Mouse (Mus musculus): Measurements from ENCODE around the gene Arhgap17. TPM values are rescaled to one million over a fixed set of nuclear protein-coding genes. Genes with fewer than 3 reads are reported as not detected.

The Arhgap17 gene
- polyA plus RNA-seq, 1 experiment from 2014 or later = 26.1 TPM

DNA sequence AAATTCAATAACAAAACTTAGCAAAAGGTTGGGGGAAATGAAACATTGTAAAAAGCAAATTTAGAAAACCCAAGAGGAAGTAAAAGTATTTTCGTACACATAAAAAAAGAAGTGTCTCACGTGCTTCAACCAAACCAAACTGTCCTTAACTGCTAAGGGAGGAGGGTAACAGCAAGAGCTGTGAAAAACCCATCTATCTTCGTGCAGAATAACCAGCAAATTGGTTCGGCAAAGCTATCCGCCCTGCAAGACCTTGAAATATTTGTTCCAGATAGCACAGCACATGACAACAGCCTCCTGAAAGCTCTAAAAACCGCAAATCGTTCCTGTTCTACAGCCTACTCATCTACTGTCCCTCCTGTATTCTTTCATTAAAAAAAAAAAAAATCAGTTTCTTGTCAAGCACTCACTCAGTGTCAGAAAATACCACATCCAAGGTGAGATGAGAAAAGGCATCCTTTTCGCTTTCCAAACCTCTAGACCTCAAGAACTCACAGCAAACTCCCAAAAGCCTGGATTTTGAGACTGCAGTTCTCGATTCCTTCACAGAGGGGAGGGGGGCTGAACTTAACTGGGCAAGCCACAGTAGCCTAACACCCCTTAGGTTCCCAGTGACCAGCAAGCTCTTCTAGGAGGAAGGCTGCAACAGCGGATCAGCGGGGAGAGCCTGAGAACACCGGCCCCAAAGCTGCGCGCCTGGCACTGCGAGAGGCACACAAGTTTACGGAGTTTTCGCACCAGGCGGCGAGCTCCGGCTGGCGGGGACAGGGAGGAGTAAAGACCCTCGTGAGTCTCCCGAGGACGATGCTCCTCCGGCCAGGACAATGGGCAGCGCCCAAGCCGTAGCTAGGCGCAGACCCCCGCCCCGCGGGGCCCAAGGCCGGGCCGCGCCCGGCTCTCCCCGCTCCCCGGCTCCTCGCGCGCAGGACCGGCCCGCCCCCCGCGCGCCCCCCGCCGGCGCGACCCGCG, 653 bp downstream of the Arhgap17 start:
- DNase-seq = peak; percentile 68
- Histone ChIP-seq H3K4me1 (ENCODE audit: insufficient read depth) (peaks cover 6% of the 10 kb centered on the region; the same call in 1 of the 2 replicates), H3K36me3 (ENCODE audit: insufficient read depth) (no peaks in the 10 kb centered on the region), H3K4me3 (ENCODE audit: low read depth, low read length) (peak overlapping the region; percentile 85), H3K9me3 (ENCODE audit: low read depth, low read length) (no peaks in the 10 kb centered on the region), H3K27me3 (ENCODE audit: insufficient read depth, low read length) (no peaks in the 10 kb centered on the region), H3K27ac (ENCODE audit: low read depth) (peak overlapping the region; percentile 84), H3K9ac (peak overlapping the region; percentile 88), H3K4me2 (peak overlapping the region; percentile 87)
- no peak for TF ChIP-seq CTCF (IDR thresholded peaks at IDR 0.05; ENCODE audit: low read depth)
- peak; percentile 68 for ATAC-seq (ENCODE audit: insufficient read depth)
- 2% methylated on average over 46 of the region's 51 CpGs for WGBS

DNA sequence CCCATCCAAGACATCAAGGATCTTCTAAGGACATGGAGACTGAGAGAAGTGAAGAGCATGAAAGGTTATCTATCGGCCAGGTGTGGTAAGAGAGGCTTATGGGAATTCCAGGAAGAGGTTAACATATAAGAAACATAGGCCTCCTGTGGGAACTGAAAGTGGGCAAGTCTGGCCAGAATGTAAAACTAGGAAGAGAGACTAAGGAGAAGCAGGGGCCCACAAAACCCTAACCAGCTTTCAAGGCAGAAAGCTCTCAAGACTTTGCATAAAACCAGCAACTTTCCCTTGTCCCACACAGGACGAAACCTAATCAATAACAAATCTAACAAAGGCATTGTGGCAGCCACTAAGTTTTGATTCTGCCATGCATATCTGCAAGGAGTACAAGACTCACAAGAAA, 1.5 kb downstream of the Arhgap17 start:
- DNase-seq (no peak), ATAC-seq (ENCODE audit: insufficient read depth) (no peak)
- no peak for TF ChIP-seq CTCF (IDR thresholded peaks at IDR 0.05; ENCODE audit: low read depth)
- Histone ChIP-seq H3K4me3 (ENCODE audit: low read depth, low read length) (peak overlapping the region; percentile 85), H3K27ac (ENCODE audit: low read depth) (no peak overlapping the region), H3K9me3 (ENCODE audit: low read depth, low read length) (no peaks in the 10 kb centered on the region), H3K9ac (peak overlapping the region; percentile 88; the same call in 1 of the 2 replicates), H3K4me2 (peak overlapping the region; percentile 87), H3K36me3 (ENCODE audit: insufficient read depth) (no peaks in the 10 kb centered on the region), H3K4me1 (ENCODE audit: insufficient read depth) (peaks cover 6% of the 10 kb centered on the region; the same call in 1 of the 2 replicates), H3K27me3 (ENCODE audit: insufficient read depth, low read length) (no peaks in the 10 kb centered on the region)
- 78% methylated on average over 2 of the region's 2 CpGs for WGBS

DNA sequence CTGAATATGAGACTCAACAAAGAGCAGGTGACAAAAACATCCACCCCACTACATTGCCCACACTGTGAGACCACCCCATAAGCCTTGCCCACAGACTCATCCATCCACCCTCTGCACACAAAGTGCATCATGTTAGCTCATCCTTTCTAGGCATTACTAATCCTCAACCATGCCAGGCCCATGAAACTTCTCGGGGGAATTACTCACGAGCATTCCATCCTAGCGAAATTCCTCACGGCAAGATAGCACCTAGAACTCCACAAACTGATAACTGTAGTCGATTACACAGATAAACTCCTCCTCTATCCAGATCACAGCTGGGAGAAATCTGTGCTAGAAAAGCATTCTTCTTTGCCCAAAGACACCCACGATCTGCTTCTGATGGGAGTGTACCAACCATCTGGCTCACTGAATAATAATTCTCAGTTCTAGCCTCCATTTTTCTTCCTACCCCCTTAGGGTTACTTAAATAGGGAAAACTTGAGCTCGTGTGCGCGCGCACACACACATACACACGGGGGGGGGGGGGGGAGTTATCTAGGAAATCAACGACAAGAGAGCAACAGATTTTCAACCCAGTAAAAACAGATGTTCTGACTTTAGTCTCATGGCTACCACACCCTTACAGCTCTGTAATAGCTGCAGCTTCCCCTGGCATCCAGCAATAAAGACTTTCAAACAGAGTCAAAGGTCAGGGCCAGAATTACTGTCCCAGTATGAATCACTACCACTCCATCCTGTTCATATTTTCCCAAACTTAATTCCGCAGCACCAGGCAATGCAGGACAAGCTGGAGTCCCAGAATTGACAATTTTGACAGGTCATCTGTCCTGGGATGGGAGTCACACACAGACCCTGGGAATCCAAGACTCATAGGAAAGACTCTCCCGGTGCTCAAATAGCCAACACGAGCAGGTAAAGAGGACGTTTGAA, 2.2 kb downstream of the Arhgap17 start:
- H3K9me3 ChIP-seq (ENCODE audit: low read depth, low read length) = no peaks in the 10 kb centered on the region
- 0 out of 2 replicates have a peak overlapping the region, but pooled peaks have one; percentile 88 for H3K9ac ChIP-seq
- DNase-seq (no peak), ATAC-seq (ENCODE audit: insufficient read depth) (no peak)
- no peak overlapping the region for H3K27ac ChIP-seq (ENCODE audit: low read depth)
- no peak for TF ChIP-seq CTCF (IDR thresholded peaks at IDR 0.05; ENCODE audit: low read depth)
- H3K27me3 ChIP-seq (ENCODE audit: insufficient read depth, low read length) = no peaks in the 10 kb centered on the region
- peak overlapping the region; percentile 87 for H3K4me2 ChIP-seq
- no peaks in the 10 kb centered on the region for H3K36me3 ChIP-seq (ENCODE audit: insufficient read depth)
- 71% methylated on average over 16 of the region's 16 CpGs for WGBS
- H3K4me3 ChIP-seq (ENCODE audit: low read depth, low read length) = peak overlapping the region; percentile 10
- H3K4me1 ChIP-seq (ENCODE audit: insufficient read depth) = peaks cover 6% of the 10 kb centered on the region; the same call in 1 of the 2 replicates

DNA sequence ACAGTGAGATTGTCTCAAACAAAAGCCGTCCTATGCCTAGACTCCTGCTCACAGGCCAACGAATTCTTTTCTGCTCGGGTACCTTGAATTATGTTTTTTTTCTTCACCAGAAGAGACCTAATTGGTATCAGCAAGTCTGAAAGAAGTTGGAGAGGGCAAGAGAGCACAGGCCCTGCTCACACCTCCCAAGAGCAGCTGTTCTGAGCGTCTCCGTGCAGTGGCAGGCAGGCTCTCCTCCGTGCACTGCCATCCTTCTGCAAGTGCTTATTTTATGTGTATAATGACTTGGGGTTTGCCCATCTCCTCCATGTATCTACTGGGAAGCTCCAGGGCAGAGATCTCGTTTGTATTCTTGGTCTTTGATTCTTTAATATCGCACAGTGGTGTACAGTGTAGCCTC, 2.9 kb downstream of the Arhgap17 start:
- 79% methylated on average over 8 of the region's 8 CpGs for WGBS
- no peak overlapping the region for H3K4me2 ChIP-seq

DNA sequence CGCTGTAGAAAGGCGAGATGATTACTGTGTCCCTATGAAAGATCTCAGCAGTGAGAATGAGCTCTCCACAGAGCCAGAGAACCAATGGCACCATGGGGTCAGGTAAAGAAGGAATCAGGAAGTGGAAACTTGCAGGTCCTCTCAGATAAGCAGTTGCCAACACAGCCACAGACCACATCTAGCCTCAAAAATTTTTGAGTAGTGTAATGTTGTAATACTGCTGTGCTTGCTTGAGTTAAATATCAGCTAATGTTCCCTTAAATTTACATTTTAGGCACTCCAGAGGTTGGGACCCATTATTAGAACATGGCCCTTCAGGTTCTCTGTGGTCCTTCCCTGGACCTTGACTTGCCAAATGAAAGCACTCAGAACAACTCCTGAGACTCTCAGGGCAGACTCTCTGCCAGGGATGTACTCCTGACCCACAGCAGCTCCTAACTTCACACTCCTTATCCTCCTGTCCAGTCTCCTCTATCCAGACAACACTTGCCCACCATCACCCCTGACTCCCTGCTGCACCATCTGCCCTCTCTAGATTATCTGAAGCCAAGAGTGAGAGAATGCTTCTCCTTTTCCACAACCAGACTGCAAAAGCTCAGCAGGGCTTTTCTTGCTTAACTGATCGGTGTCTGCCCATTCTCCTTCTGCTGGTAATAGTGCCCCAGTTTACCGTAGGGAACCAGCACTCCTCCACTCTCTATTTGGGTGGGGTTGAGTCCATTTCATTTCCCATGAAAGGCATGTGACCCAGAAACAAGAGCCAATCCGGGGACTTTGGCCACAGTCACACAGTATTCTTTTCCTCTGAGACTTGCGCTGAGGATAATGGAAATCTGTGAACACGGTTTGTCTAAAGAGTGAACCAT, 3.6 kb downstream of the Arhgap17 start:
- H3K4me2 ChIP-seq = no peak overlapping the region
- H3K27ac ChIP-seq (ENCODE audit: low read depth) = no peak overlapping the region
- no peak overlapping the region for H3K9ac ChIP-seq
- no peaks in the 10 kb centered on the region for H3K27me3 ChIP-seq (ENCODE audit: insufficient read depth, low read length)
- H3K4me1 ChIP-seq (ENCODE audit: insufficient read depth) = peaks cover 6% of the 10 kb centered on the region; the same call in 1 of the 2 replicates
- 83% methylated on average over 7 of the region's 7 CpGs for WGBS
- ATAC-seq (ENCODE audit: insufficient read depth) = no peak
- H3K36me3 ChIP-seq (ENCODE audit: insufficient read depth) = no peaks in the 10 kb centered on the region
- H3K9me3 ChIP-seq (ENCODE audit: low read depth, low read length) = no peaks in the 10 kb centered on the region
- TF ChIP-seq CTCF (IDR thresholded peaks at IDR 0.05; ENCODE audit: low read depth) = no peak
- DNase-seq = no peak
- H3K4me3 ChIP-seq (ENCODE audit: low read depth, low read length) = no peak overlapping the region

More for the DNA sequence above, 2.9 kb downstream of the Arhgap17 start:
- peaks cover 6% of the 10 kb centered on the region; the same call in 1 of the 2 replicates for H3K4me1 ChIP-seq (ENCODE audit: insufficient read depth)
- no peak overlapping the region for H3K9ac ChIP-seq
- no peak for TF ChIP-seq CTCF (IDR thresholded peaks at IDR 0.05; ENCODE audit: low read depth)
- no peaks in the 10 kb centered on the region for H3K27me3 ChIP-seq (ENCODE audit: insufficient read depth, low read length)
- H3K4me3 ChIP-seq (ENCODE audit: low read depth, low read length) = no peak overlapping the region
- no peak for ATAC-seq (ENCODE audit: insufficient read depth)
- H3K36me3 ChIP-seq (ENCODE audit: insufficient read depth) = no peaks in the 10 kb centered on the region
- DNase-seq = no peak
- no peak overlapping the region for H3K27ac ChIP-seq (ENCODE audit: low read depth)
- H3K9me3 ChIP-seq (ENCODE audit: low read depth, low read length) = no peaks in the 10 kb centered on the region

DNA sequence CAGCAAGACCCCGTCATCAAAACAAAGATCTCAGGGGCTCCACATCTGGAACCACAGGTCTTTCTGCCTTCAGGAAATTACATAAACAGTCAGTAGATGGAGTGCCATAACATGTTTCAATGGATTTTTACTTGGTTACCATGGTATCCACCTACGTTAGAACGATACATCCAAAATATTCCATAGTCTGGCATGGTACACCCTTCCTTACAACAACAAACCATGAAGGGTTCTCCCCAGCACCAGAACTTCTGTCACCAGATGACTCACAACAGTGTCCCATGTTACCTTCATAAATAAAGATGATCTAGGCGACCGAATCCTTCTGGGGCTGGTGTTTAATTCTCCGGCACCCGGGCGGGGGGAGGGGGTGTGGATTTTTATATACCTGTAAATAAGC, 5.7 kb downstream of the Arhgap17 start:
- no peak overlapping the region for H3K9ac ChIP-seq
- peaks cover 6% of the 10 kb centered on the region; the same call in 1 of the 2 replicates for H3K4me1 ChIP-seq (ENCODE audit: insufficient read depth)
- H3K27ac ChIP-seq (ENCODE audit: low read depth) = no peak overlapping the region
- TF ChIP-seq CTCF (IDR thresholded peaks at IDR 0.05; ENCODE audit: low read depth) = no peak
- no peak for ATAC-seq (ENCODE audit: insufficient read depth)
- WGBS = 91% methylated on average over 8 of the region's 8 CpGs
- DNase-seq = no peak
- 0 out of 2 replicates have a peak, but pooled peaks cover 5% of the 10 kb centered on the region for H3K36me3 ChIP-seq (ENCODE audit: insufficient read depth)
- H3K4me3 ChIP-seq (ENCODE audit: low read depth, low read length) = no peak overlapping the region
- no peaks in the 10 kb centered on the region for H3K27me3 ChIP-seq (ENCODE audit: insufficient read depth, low read length)
- no peaks in the 10 kb centered on the region for H3K9me3 ChIP-seq (ENCODE audit: low read depth, low read length)
- no peak overlapping the region for H3K4me2 ChIP-seq
